Mouse (Mus musculus) C2C12 (cell line): ENCODE data around the gene Acat2.

Source experiments
- CTCF ChIP-seq: IDR thresholded peaks from one replicate; pipeline ENCODE4 v1.5.1; 2011; ENCODE audit not compliant: control insufficient read depth, insufficient read depth, insufficient read length
- USF1 ChIP-seq: IDR thresholded peaks from one replicate; pipeline ENCODE4 v1.6.1; 2011; ENCODE audit warnings: low read depth, mild to moderate bottlenecking, control low read depth, moderate library complexity

GRCm38 (mm10) chr17:12941543-12942260 is 18.8 kb downstream of the Acat2 start:
- TF ChIP-seq CTCF: no peak
- no peak for TF ChIP-seq USF1
